Mouse (Mus musculus): ENCODE results near the gene Cbx6. TPM values are rescaled to one million over a fixed set of nuclear protein-coding genes. Genes with fewer than 3 reads are reported as not detected.
"Not testable (repeated sequence)": the region's sequence is repeated elsewhere in the genome, so short reads cannot be mapped to it uniquely, and the experiment has no call there.

The Cbx6 gene
- total RNA-seq, 4 experiments from 2014 or later, result 6.1 to 8.5 (median 7.9) TPM

DNA sequence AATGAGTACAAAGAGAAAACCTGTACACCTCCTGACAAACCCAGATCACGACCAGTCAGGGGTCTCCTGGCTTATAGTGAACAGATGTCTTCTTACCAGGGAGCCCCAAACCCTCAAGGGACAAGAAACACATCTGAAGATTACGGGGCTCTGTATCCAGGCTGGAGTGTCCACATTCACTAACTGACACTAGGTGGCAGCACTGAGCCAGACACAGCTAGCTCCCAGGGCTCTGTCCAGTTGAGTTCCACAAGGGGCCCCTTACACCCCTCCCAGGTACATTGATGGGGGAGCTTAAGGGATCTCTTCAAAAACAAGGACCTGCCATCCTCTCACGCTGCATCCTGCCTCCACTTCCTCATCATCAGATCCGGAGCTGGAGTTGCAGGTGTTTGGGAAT, 4.1 kb downstream of the Cbx6 start:
- peak; percentile 56 to 57 for DNase-seq (ENCODE audit: low spot score in 2 of 2)

DNA sequence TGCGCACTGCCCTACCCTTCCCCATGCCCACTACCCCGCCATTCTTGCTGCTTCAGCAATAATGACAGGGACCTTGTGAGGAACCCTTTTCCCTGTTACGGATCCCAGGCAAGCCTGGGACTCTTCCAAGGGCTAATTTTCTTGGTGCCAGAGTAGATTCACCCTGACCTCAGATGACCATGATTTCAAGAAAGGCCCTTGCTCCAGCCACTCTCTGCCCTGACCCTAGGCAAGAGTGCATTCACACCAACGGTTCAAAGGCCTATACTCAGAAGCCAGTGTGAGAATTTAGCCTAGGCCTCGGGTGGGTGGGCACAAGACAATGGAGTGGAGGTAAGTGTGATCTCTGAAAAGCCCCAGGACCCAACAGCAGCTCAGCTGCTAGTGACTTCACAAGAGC, 5.1 kb downstream of the Cbx6 start:
- DNase-seq (ENCODE audit: low spot score in 2 of 2), result no peak

DNA sequence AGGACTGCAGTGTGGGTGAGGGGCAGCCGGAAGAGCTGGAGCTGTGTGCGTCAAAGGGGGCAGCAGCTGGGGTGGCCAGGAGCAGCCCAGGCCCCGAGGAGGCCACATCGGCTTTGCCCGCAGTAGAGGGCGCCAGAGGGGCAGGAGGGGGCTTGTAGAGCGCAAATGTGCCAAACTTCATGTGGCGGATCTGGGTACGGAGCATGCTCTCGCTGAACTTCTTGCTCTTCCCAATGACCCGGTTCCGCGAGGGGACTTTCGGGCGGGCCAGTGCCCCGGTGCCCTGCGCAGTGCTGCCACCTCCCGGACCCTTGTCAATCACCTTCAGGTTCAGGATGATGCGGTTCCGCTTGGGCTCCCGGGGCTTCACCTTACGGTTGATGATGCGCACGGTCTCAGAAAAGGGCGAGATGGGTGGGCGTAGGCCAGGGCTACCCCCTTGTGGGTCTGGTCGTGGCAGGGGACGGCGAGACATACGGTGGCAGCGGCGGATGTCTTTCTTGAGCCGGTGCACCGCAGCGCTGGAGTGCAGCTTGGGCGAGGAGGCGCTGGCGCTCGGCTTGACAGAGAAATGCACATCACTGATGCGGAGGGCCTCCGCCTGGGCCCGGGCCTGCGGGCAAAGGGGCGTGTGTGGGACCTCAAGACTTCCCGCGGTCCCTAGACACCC, 6.0 kb downstream of the Cbx6 start:
- no peak for DNase-seq (ENCODE audit: low spot score in 2 of 2)

DNA sequence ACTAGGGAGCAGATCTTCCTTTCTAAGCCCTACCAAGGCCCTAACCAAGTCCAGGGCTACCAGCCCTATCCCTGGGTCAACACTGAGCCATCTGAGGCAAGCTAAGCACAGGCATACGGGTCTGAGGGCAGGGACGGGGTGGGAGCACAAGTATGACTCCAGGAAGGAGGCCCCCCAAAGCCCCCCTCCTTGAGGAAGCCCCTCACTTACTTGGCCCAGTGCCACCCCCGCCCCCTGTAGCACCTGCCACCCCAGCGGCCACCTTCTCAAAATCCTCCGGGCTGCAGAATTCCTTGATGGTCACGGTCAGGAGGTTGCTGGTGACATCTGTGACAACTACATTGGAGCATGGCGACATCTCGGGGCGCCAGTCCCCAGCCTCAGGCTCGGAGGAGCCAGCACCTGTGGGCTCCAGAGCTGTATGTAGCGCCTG, 6.7 kb downstream of the Cbx6 start:
- no peak for DNase-seq (ENCODE audit: low spot score in 2 of 2)

DNA sequence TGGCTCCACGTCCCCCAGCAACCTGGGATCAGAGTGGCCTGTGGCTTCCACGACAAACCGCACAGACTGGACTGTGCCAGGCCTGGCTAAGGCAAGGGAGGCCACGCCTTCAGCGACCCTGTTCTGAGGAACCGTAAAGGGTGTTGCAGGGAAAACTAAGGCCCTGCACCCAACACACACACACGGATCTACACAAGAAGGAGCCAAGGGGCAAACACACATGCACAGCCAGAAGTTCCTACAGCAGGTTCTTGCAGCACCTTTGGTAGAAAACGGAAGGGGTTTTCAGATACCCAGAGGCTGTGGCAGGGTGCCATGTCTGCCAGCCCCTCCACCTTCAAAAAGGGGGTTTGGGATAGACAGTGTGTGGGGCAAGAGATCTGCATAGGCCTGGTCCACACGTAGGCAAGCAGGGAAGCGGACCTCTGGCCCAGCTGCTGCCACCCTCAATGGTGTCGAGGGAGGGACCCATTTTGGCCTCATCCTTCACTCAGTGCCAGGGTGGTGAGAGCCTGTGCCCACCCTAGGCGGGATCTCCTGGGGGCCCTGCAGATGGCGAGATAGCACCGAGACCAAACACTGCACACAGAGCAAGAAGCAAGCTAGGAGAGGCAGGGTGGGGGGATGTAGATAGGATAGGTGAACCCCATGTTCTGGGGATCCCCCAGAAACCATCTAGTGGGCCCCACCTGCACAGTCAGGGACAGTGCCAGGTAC, 7.3 kb downstream of the Cbx6 start:
- no peak for DNase-seq (ENCODE audit: low spot score in 2 of 2)

DNA sequence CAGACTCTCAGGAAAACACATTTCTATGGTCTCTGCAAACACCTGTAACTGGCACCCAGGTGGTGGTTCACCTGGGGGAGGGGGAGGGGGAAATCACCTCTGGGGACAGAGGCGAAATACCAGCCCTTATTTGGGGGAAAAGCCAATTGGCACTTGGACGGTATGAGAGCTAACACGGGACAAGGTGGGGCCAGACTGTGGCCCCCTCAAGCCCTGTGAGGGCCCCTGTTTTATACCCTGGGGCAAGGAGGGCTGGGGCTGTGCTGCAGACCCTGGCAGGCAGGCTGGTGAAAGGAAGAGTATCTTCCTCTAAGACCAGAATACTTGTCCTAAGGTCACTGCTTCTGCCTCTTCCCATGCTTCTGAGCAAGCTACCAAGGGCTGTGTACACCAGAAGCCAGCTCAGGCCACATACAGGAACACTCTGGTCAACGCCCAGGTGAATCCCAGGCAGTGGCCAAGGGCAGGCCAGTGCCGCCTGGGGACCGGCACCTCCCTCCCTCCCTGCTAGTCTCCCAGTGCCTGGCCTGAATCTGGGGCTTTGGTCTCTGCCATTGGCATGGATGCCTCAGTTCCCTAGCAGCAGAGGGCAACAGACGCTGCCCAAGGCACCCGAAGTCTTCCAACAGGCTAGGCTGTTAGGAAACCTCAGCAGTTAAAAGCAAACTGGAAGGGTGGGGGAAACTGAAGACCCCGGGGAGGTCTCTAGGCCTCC, 8.1 kb downstream of the Cbx6 start:
- no peak for DNase-seq (ENCODE audit: low spot score in 2 of 2)

DNA sequence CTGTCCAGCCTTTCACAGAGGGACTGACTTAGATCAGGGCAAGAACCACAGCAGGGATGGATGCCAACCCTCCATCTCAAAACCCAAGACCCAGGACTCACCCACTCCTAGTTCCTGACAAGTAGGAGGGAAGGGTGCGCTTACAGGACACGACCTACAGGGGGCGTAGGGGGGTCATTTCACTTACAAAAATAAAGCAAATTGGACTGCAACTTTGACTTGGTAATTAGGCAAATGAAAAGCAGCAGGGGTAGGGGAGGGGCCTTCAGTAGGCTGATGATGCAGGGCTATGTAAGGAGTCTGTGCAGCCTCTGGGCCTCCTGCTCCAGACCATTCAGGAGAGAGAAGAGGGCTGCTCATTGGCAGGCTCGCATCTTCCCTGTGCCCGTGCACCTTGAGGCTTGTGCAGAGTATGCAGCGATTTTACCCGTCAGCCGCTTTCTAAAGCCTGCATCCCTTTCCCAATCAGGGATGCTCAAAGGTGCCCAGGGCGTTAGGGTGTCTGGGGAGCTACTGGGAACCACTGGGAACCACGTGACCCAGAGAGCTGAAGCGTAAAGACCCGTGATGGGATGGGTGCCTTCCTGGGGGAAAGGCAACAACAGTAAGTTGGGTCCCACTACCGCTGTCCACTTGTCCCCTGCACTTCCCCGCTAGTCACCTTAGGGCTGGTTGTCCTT, 9.2 kb downstream of the Cbx6 start:
- no peak for DNase-seq (ENCODE audit: low spot score in 2 of 2)

DNA sequence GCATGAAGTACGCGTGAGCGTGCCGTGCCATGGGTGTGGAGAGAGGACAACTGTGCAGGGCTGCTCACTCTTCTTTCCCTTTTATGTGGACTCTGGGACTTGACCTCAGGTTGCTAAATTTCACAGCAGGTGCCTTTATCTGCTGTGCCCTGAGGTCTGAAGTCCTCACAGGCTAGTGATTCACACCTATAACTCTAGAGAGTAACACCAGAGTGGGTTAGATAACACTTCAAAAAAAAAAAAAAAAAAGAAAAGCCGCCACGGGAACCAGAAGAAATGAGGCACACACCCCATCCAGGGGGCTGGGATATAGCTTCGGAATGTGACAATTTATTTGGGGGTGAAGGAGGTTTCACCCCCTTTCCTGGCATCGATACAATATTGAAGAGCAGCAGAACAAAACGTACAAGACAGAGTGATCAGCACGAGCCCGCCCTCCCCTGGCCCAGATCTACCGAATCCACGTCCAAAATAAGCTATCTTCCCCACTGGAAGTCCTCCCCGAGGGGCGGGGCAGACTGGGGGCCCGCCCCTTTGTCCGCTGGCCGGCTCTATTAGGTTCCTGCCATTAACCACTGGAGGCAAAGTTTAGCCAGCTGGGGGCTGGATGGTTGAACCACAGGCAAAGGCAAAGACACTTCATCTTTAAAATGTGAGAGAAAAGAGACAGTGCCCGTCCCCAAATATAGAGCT, 10.8 kb downstream of the Cbx6 start:
- peak; percentile 69 for DNase-seq (ENCODE audit: low spot score in 2 of 2)

DNA sequence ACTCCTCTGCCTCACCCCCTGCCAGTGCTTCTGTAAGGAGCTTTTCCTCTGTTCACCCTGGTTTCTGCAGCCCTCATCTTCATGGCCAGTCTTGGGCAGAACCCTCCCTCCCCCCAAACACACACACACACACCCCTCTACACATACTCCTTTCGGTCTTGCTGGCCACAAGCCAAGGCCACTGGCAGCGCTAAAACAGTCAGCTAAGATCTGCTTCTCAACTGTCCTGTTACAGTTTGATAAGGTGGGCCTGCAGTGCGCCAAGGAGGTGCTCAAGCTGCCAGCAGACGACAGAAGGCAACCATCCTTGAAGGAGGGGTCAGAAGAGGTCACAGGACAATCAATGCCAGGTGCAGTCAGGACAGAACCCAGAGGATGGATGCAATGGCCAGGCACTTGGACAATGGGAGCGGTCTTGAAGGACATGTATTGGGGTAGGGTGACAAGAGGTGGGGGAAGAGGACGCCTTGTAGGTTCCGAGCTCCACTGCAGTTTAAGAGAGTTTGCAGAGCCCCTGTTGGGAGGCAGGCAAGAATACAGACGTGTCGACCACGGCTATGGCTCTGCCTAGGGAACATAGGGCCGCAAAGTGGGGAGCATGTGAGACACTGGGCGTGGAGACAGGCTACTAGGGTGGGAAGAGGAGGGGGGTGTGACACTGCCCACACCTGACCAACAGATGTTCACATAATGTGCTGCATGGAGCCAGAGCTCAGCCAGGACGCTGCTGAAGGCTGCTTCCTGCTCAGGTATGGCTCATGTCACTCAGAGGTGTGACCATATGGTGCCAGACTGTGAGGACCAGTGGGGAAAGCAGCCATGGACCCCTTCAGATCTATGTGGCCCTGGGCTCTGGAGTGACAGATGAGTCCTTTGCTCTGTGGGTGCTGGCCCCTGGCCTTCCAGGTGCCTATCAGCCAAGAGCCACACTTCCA, 12.0 kb downstream of the Cbx6 start:
- no peak for DNase-seq (ENCODE audit: low spot score in 2 of 2)

DNA sequence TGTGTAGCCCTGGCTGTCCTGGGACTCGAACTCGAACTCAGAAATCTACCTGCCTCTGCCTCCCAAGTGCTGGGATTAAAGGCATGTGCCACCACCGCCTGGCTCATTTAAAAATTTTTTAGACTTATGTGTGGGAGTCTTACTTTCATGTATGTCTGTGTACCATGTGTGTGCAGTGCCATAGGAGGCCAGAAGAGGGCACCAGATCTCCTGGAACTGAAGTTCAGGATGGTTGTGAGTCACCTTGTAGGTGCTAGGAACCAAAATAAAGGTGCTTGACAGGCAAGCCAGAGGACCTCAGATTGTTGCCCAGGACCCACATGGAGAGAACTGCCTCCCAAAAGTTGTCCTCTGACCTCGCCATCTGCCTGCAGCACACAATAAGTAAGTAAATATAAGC, 16.2 kb downstream of the Cbx6 start:
- no peak for DNase-seq (ENCODE audit: low spot score in 2 of 2)

DNA sequence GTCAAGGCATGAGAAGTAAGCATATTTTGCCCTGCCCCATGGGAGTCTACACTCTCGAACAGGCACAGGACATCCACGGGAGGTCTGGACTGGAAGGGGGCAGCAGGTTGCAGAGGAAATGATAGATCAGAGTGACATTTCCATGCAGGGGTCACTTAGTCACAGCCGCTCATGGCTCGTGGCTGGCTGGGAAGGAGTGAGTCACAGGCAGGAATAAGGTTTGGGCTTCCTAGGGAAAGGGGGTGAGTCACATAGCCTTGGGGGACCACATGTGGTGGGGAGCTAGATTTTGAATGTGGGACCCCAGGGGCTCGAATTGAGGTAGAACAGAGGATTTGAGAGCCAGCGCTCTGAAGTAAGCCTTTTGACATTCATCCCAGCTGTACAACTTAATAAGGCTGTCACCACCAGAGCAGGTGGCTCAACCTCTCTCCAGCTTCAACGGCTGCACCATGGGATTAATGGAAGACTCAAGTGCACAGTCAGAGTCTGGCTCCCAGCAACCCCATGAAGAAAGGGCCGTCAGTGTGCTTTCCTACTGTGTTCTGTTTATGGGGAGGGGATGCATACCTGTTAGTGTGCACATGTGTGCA, 20.7 kb downstream of the Cbx6 start:
- DNase-seq (ENCODE audit: low spot score in 2 of 2), result no peak

DNA sequence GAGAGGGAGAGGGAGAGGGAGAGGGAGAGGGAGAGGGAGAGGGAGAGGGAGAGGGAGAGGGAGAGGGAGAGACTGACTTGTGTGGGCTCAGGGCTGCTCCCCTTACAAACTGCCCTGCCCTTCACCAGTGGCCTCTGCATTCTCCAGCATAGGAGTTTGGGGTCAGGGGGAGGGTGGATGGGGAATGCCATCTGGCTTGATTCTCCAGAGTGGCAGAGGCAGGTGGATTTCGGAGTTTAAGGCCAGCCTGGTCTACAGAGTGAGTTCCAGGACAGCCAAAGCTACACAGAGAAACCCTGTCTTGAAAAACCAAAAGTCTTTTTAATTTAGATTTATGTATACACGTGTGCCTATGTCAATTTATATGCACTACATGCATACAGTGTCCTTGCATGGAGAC, 21.6 kb downstream of the Cbx6 start:
- DNase-seq (ENCODE audit: low spot score in 2 of 2), result not testable (repeated sequence)

DNA sequence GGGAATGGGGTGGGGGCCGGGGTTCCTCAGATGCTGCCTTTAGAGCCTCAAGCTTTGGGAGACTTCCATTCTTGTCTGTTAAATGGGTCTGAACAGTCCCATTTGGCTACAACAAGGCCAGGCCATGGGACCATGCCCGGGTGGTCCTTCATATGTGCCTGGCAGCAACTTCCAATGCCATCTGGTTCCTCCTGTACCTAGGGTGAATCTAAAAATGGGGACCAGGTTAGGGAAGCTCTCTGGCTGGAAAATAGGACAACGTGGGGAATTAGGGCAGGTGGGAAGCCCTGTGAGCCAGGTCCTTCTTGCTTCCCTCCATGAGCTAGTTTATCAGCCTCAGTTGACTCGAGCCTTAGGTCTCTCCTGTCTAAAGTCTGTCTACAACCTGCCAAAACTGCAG, 23.5 kb downstream of the Cbx6 start:
- no peak for DNase-seq (ENCODE audit: low spot score in 2 of 2)

DNA sequence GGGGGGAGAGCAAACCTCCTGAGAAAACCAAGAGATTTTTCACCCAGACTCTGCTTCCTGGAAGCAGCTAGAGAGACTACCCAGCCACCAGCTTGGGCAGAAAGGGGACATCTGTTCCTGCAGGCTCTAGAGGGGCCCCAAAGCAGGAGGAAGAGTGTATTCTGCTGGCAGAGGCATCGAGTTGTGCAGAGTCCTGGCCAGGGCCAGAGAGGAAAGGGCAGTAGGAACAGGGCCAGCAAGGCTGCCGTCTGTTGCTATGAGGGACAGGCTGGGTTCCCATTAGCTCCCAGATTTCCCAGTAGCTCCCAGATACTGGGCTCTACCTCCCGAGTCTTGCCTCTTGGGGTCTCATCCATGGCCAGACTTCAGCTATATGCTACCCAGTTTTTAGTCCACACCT, 24.4 kb downstream of the Cbx6 start:
- DNase-seq (ENCODE audit: low spot score in 2 of 2), result no peak

DNA sequence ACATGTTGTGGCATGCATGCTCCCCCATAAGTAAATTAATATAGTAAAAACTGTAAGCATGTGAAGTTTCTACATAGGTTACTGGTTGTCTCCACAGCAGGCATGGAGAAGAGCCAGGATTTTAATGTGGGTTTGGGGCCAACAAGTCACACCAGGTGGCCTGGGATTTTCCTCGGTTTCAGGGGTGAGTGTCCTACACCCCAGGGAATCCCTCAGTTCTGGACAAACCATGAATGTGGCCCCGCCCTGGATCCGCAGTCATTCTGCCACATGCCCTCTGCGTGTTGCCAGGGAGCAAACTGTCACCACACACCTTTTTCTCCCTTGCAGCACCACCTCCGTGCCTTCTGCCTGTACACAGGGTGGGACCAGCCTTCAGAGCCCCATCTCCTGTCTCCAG, 25.8 kb downstream of the Cbx6 start:
- no peak for DNase-seq (ENCODE audit: low spot score in 2 of 2)

DNA sequence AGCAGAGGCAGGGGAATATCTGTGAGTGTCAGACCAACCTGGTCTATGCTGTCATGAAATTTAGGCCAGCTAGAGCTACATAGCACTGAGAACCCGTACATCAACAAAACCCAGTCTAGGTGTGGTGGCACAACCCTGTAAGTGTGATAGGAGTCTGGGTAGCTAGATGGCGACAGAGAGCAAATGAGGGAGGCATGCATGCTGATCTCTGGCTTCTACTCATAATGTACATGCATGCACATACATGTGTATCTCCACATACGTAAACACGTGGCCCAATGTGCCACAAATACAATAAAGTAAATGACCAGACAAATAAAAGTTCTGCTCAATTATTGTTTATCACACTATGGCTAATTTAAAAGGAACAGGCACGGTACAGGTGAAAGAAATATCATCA, 26.4 kb downstream of the Cbx6 start:
- no peak for DNase-seq (ENCODE audit: low spot score in 2 of 2)

DNA sequence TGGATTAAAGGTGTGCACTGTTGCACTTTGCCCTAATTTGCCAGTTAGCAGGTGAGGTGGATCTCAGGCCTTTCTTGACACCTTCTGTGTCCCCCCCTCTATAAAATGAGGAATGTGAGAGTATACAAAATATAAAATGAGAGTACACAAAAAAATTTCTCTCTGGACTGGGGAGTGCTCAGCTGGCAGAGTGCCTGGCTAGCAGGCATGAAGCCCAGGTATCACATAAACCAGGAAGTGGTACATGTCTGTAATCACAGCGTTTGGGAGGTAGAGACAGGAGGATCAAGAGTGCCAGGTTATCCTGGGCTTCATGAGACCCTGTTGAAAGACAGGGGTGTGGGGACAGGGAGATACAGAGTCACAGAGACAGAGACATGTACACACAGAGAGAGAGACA, 27.4 kb downstream of the Cbx6 start:
- no peak for DNase-seq (ENCODE audit: low spot score in 2 of 2)

DNA sequence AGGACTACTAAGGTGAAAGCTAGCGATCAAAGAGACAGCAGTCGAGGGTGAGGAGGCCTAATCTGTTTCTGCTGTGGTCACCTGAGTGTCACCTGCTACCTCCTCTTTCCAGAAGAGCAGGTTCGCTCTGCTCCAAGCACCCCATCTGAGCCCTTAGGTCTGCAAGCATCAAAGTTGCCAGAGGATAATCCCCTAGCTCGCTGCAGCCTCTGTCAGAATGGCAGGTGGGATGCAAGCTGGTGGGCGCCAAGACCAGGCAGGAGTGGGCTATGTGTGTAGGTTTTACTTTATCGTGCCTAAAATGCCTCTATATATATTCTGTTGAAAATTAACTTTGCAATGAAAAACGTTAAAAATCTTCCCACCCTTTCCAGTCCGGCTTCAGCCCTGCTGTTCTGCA, 29.2 kb downstream of the Cbx6 start:
- no peak for DNase-seq (ENCODE audit: low spot score in 2 of 2)

DNA sequence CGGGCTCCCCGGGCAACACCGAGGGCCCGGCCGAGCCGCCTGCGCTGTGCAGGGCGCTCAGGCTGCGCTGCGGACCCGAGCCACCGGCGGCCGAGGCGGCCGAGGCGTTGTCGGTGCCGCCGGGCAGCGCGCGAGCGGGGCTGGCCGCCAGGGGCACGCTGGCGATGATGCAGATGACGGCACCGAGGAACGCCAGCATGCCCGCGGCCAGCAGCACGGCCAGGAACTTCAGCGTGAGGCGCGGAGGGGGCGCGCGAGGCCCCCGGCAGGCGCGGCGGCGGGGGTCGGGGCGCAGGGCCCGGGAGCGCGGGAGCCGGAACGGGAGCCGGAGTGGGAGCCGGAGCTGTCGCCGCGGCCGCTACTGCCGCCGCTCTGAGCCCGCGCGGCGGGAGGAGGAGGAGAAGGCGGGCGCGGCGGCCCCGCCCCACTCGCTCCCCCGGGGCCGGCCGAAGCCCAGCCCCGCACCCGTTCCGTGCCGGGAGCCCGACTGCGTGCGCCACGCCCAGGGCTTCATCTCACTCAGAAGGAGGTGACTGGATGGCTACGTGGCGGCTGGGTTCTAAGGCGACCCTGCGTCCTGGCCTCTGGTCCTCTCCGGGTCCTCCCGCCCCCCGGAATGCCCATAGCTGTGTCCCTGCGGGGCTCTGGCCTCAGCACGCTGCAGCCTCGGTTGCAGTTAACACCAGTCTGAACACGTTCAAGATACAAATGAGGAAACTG, 30.0 kb downstream of the Cbx6 start, which contains the start of gene Nptxr:
TSS of gene Nptxr (minus strand) at position 415 of the 720 bp plus-strand sequence.
- DNase-seq (ENCODE audit: low spot score in 2 of 2), result peak in 1 of 2 experiments; percentile 28

Data from gastrocnemius, adult 8-10 months (tissue).